Mouse (Mus musculus) lung, postnatal 4 days (tissue): ENCODE data around the gene Wdr73.
A peak's percentile ranks its signal among the peaks of the same experiment; 100 is the strongest.

ENCODE experiments used
- DNase-seq, 2 experiments: peaks; one replicate each; pipeline ENCODE4 v3.0.0; 2021

Gene Wdr73

GRCm38 (mm10) chr7:80850520-80850919, 50.5 kb downstream of the Wdr73 start:
- DNase-seq: no peak

- DNase-seq: peak; percentile 48 to 72
Measured at GRCm38 (mm10) chr7:80849710-80850109, 51.4 kb downstream of the Wdr73 start.

- DNase-seq: no peak
Measured at GRCm38 (mm10) chr7:80849267-80849666, 51.8 kb downstream of the Wdr73 start.

GRCm38 (mm10) chr7:80846709-80847108, 54.4 kb downstream of the Wdr73 start:
- DNase-seq: no peak

GRCm38 (mm10) chr7:80846280-80846678, 54.8 kb downstream of the Wdr73 start:
- DNase-seq: no peak

GRCm38 (mm10) chr7:80845621-80846279, 55.3 kb downstream of the Wdr73 start:
- peak in 1 of 2 experiments; percentile 35 for DNase-seq

- no peak for DNase-seq
Measured at GRCm38 (mm10) chr7:80844691-80845090, 56.4 kb downstream of the Wdr73 start.

GRCm38 (mm10) chr7:80843910-80844640, 57.0 kb downstream of the Wdr73 start:
- no peak for DNase-seq

GRCm38 (mm10) chr7:80843176-80843575, 57.9 kb downstream of the Wdr73 start:
- DNase-seq: no peak

GRCm38 (mm10) chr7:80842132-80842531, 58.9 kb downstream of the Wdr73 start:
- DNase-seq: no peak

GRCm38 (mm10) chr7:80840937-80841336, 60.1 kb downstream of the Wdr73 start:
- DNase-seq: no peak
